Mouse (Mus musculus) small intestine, adult 2 months (tissue): ENCODE data around the gene Ddx11.

Experiments used
- CTCF ChIP-seq: fragments of 200-500 bp; IDR thresholded peaks from 2 replicates; pipeline ENCODE4 v1.5.1; 2012; ENCODE audit warnings: low read depth, mild to moderate bottlenecking, control low read depth, inconsistent platforms, low read length, moderate library complexity, mixed read lengths; ENCODE audit not compliant: insufficient replicate concordance, insufficient read length; ENCODE audit errors: extremely low read depth
- POLR2A ChIP-seq: fragments of 200-500 bp; IDR thresholded peaks from 2 replicates; pipeline ENCODE4 v1.6.1; 2012; ENCODE audit warnings: low read depth, mild to moderate bottlenecking, control low read depth, inconsistent platforms, low read length, moderate library complexity

DNA sequence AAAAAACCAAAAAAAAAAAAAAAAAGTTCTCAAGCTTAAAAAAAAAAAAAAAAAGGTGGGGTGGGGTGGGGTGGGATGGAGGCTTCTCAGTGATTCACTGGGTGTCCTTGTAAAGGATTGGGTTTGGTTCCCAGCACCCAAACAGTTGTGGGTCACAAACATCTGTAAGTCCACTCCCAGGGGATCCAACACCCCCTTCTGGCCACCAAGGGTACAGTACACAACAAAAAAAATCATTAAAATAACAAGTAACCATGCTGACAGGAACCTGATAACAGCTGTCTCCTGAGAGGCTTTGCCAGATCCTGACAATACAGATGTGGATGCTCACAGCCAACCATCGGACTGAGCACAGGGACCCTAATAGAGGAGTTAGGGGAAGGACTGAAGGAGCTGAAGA is 38.8 kb upstream of the Ddx11 start:
- TF ChIP-seq POLR2A (no peak), CTCF (no peak)
